Mouse (Mus musculus) cerebellum, postnatal 10 days (tissue): ENCODE measurements at regions not wholly inside any gene's neighbourhood (a gene's known extent, or its start where the extent isn't known, plus 50 kb on each side); places are given as distances from the start of the nearest gene placed in this dataset.

Experiments
- DNase-seq, 2 experiments: peaks; one replicate each; pipeline ENCODE4 v3.0.0; 2021; ENCODE audit warnings: mixed read lengths in 2 of 2

DNA sequence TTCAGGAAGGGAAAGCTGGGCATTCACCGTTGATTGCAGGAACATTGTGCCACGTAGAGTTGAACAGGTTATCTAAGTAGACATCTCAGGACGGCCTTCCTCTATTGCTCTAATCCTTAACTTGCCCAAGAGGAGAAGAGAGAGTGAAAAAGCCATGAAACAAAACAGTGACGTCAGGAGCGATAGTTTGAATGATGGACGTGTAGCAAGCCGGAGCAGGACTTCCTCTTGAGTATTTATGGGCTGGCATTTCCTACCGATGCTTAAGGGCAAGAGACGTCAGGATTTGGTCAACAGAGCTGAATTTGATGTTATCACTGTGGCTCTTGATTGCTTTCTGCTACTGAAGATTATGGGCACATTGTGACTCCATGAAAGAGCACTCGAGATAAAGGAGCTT lies 130.5 kb upstream of the Arhgap28 start:
- DNase-seq, result no peak

DNA sequence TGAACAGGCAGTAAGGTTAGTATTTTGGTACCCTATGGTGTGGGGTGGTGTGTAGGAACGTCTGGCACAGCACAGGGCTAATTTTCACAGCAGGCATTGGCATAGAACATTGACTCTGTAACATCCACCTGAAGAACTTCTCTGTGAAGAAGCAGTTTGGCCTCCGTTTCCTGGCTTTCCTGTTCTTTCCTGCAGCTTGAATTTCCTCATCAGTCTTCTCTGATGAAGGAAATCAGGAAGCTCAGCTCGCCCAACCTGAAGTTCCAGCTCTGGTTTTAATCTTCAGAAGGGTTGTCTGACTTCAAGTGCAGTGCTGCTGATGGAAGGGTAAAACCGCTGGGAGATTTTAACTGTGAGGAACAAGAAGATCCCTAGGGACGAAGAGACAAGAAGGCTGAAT lies 131.5 kb upstream of the Arhgap28 start:
- no peak for DNase-seq

DNA sequence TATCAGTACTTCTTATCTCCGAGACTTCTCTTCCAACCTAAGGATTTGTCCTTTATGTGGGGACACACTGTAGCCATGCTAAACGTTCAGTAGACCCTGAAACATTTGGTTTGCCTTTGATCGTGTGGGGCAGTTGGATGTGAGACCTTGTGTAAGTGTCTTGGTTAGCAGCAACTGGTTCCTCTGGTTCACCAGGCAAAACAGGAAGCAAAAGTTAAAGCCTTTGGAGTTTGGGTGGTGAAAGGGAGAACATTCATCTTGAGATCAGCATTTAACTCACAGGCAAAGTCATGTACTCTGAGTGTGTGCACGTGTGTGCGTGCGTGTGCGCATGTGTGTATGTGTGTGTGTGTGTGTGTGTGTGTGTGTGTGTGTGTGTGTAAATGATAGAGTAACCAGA lies 130.3 kb upstream of the L3mbtl4 start:
- no peak for DNase-seq

DNA sequence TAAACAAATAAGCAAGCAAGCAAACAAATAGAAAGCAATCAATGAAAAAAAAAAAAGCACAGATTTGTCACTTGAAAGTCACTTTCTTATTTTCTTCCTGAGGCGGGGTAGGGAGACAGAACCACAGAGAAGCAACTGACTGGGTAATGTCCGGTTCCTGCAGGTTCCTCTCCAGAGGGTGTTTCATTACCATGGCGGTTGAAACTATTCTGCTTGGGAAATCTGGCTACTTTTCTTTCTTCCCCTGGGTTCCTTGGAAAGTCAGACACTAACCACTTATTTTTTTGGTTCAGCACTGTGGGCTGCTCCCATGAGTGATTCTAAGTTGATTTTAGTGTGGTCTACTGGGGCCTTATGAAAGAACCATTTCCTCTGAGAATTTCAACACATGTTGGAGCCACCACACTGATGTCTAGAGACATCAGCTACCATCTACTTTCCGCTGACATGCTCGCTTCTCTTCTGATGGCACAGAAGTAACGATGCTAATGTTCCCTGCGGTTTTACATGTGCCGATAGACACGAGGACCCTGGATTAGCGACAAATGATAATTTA lies 124.3 kb upstream of the L3mbtl4 start:
- no peak for DNase-seq

DNA sequence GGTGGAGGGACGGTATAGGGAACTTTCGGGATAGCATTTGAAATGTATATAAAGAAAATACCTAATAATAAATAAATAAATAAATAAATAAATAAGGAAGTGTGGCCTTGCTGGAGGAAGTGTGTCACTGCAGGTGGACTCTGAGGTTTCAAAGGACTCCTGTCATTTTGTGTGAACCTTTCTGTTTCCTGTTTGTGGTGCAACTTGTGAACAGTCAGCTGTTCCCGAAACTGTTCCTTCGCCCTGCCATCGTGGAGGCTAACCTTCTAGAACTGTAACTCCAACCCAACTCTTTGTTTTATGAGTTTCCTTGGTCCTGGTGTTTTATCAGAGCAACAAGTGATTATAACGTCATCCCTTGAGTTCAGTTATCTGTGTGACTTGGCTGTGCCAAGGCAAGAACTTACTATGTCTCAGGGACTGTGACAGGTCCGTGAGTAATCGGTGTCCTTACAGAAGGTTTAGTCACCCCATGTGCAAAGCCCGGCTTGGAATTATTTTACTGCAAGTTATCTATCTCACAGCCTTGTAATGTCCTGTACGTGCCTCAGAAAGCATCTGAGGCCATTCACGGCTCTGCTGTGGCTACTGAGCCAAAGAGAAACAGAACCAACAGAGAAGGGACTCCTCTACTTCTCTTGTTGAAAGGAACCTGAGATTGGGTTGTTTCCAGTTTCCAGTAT lies 121.0 kb upstream of the L3mbtl4 start:
- DNase-seq, result no peak

DNA sequence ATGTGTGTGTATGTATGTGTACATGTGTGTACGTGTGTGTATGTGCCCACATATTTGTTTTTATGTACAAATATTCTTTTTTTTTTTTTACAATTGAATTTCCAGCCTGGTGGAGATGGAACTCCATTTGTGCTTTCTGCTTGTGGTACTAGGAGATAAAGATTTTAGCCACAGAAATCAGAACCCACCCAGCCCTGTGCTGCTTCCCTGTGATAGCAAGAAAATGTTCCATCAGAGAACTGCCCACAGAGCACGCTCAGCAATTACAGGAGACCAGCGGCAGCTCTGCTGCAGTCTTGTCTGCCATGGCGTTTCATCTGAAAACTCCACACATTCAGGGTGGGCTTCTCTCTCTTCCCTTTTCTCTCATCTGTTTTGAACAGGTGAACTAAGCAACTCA lies 118.7 kb upstream of the L3mbtl4 start:
- no peak for DNase-seq

- DNase-seq, result peak; percentile 61 to 78
These were observed 115.4 kb upstream of the L3mbtl4 start for GRCm38 (mm10) chr17:68158172-68158651.

DNA sequence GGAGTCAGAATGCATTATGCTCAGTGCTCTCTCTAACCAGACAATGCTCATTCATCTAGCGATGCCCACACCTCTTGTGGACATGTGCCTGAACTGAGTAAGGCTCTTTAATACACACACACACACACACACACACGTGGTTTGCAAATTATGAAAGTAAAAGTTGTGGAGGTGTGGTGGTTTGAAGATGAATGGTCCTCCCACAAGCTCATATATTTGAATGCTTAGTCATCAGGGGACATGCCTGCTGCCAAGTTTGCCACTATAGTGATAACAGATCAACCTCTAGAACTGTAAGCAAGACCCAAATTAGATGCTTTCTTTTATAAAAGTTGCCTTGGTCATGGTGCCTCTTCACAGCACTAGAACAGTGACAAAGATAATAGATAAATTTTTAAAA lies 112.5 kb upstream of the L3mbtl4 start:
- DNase-seq, result no peak

GRCm38 (mm10) chr17:68163545-68163944 lies 110.1 kb upstream of the L3mbtl4 start:
- DNase-seq, result peak; percentile 27 to 29

GRCm38 (mm10) chr17:68164666-68165065 lies 108.9 kb upstream of the L3mbtl4 start:
- DNase-seq, result no peak

GRCm38 (mm10) chr17:68165171-68165825 lies 108.3 kb upstream of the L3mbtl4 start:
- peak; percentile 15 to 24 for DNase-seq

DNA sequence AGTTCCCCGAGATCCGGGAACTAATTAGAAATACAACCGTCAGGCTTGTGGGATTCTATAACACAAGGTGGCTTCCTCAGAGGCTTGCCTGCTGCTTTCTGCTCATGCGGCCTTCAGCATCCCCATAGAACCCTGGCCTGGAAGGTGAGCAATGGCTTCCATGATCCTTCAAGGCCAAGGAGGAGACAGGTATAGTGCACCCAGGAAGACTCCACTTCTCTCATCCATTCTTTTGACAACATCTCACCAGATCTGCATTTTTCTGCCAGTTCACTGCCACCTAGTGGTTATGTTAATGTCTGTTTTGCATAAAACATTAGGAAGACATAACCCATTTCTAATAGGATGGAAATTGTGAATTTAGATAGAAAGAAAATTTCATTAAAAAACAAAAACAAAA lies 107.2 kb upstream of the L3mbtl4 start:
- DNase-seq, result peak; percentile 27 to 74

DNA sequence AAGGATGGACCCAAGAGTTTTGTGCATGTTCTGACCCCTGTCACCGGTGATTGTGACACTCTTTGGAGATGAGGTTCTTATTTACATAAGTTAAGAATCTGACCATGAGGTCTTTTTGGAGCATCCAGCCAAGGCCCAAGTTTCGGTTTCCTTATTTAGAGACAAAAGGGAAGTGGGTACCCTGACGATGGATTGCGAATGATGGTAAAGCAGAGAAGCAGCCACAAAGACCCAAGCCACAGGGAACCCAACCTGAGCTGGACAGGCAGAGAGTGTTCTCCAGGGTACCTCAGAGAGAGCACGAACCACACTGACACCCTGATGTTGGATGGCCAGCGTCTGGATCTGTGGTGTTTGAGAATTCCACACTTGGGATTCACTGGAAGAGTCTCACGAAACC lies 100.8 kb upstream of the L3mbtl4 start:
- no peak for DNase-seq

DNA sequence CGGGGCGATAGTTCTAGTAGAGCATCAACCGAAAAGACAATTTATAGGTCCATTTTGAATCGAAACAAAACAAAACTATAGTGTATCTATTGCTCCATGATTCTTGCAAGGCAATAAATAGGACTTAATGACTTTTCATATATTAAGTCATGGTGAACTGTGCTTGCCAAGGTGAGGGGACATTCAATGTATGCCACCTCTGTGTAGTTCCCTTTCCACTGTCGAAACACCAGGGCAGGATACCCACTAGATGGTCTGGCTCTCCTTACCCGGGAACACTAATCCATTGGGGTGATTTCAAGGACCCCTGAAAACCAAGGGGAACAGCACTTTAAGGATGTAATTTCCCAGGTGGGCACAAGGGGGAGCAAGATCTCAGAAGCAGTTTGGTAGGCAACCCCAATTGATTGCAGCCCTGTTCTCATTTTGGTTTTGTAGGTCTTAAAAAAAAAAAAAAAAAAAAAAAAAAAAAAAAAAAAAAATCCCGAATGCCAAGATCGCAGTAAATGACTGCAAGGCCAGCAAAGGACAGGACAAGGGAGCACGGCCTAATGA lies 96.9 kb upstream of the L3mbtl4 start:
- peak; percentile 82 to 86 for DNase-seq

DNA sequence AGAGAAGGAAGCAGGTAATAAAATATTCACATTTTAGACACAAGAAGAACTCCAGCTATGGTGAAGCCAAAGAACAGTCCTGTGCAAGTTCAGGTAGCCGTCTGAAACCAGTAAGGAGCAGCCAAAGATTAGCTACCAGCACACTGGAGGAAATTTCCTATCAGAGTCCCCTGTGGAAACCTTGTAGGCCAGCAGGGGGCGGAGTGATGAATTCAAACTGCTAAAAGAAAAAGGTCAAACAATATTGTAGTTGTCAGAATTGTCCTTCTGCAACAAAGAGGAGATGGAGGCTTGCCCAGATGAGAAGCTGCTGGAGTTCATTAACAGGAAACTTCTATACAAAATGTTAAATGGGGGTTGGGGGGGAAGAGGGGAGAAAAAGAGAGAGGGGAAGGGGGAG lies 95.8 kb upstream of the L3mbtl4 start:
- peak; percentile 77 to 78 for DNase-seq

DNA sequence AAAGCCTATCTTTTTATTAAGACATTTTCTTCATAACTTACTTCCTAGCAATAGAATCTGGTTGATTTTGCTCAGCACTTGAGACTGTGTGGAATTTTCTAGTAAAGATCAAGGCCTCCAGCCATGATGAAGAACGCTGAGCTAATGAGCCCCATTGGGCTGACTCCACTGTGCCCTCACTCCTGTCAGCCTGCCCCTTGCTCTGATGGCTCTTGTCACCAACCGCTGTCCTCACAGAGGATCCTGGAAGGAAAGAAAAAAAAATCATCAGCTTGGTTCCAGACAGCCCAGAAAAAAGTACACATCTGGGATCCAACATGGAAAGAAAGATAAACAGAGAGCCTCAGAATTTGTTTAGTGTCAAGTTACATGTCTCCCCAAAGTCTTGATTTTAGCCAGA lies 88.2 kb upstream of the L3mbtl4 start:
- no peak for DNase-seq

- DNase-seq, result no peak
These were observed 83.7 kb upstream of the L3mbtl4 start for GRCm38 (mm10) chr17:68189888-68190287.

- no peak for DNase-seq
These were observed 68.1 kb upstream of the L3mbtl4 start for GRCm38 (mm10) chr17:68205545-68205944.

DNA sequence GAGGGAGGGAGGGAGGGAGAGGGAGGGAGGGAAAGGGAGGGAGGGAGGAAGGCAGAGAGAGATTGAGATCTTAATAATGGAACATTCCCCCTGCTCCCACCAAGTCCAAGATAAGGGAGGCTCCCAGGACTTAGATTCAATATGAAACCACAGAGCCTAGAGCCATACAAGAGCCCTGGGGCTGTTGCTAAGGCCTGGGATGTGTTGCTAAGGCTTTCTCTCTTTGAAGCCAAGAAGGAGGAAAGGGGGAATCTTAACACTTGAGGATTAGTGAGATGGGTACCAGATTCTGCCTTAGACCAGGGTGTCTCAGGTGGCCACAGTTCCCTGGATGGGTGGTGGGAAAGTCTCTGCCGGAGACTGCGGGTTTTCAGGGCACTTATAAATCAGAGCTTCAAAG lies 64.8 kb upstream of the L3mbtl4 start:
- DNase-seq, result no peak

DNA sequence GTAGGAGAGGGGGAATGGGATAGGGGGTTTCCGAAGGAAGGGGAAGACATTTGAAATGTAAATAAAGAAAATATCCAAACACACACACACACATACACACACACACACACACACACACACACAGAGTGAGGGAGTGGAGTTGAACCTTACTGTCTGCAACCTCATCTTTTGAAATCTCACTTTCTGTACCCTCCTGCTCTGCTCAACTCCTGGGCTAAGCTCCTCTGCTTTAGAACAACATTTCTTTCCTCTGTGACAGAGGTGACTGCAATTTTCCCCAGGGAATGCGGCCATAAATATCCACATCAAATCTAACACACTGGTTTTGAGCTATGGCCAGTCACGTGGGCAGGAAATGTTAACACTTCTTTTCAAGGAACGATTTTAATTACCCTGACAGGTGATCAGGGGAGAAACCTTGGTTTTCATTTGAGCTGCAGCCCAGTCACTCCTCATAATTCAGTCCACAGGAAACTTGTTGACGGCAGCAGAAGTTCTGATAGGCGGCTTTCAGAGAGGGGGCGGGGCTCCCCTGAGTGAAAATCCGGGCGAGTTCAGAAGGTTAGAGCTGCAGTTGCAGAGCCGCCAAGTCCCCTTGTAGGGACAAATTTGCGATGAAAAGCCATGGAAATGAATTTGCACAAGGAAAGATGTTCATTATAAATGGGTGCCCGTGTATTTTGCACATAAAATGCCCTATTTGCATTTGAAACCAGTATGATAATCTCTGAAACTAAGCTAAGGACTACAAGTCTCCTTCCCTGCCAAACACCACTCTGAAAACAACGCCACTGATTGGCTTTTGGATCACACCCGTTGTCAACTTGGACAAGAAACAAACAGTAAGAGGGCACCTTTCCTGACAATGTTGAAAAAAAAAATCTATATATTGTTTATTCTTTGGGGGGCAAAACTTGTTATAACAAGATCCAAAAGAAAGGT lies 63.0 kb upstream of the L3mbtl4 start:
- DNase-seq, result peak; percentile 20 to 24

DNA sequence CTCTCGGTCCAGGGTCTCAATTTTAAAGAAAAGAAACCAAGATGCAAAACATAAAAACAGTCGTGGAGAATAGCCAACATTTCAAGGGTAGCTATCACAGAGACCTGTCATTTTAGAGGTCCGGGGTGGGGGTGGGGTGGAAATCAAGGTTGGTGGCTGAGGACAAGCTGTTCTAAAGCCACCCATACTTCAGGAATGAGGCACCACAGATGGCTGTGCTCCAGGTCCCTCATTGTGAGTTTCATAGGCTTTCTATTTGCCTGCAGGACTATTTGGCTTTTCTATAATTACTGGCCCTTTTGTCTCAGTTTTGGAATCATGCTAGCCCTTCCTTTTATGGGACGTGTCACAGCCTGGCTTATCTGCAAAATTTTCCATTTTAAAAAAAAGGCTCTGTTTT lies 55.4 kb upstream of the L3mbtl4 start:
- peak; percentile 23 to 34 for DNase-seq

DNA sequence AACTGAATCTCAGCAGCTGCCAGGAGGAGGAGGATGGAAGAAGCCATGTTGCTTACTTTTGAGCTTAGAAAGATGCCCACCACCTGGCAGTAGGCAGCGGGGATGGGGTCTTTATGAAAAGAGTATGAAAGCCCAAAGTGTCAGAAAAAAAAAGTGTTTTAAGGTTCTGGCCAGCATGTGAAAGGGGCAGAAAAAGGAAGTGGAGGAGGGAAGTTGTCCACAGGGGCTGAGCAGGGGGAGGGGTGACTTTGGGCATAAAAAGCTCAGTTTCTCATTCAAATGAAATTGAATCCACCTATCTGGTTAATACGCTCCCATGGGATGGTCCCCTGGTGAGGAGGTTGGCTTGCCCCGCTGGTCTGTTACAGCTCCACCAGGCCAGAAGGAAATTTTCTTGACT lies 50.4 kb upstream of the L3mbtl4 start:
- DNase-seq, result no peak
